Comparison of ENCODE assay signal across 8 mouse cellular contexts in genomic region chr6:117840686-117841510, GRCm38 (mm10). TPM values are rescaled to one million over a fixed set of nuclear protein-coding genes. Genes with fewer than 3 reads are reported as not detected.
DNase-seq lines count a peak whose midpoint lies in the region; ATAC-seq and TF ChIP-seq lines count a peak whose summit lies in the region.

Zfp637 (plus strand) TSS chr6:117841180.

- peak within 1 kb of the TSS; percentile 78 for H3K4me2 ChIP-seq in heart, embryonic 12.5 days
- H3K4me2 ChIP-seq in kidney, postnatal 0 days (ENCODE audit: low read length) = peak within 1 kb of the TSS; percentile 82
- peak within 1 kb of the TSS; percentile 89 for H3K4me2 ChIP-seq in liver, embryonic 11.5 days
- H3K4me2 ChIP-seq in stomach, embryonic 15.5 days = peak within 1 kb of the TSS; percentile 92

- peaks cover 4% of the 10 kb centered on the region; the same call in 1 of the 2 replicates for H3K4me1 ChIP-seq in heart, embryonic 12.5 days (replicated peaks)
- 0 out of 2 replicates have a peak, but pooled peaks cover 5% of the 10 kb centered on the region for H3K4me1 ChIP-seq in kidney, postnatal 0 days (replicated peaks; ENCODE audit: insufficient read depth, low read length)
- peaks cover 17% of the 10 kb centered on the region for H3K4me1 ChIP-seq in liver, embryonic 11.5 days (replicated peaks; ENCODE audit: control insufficient read depth, insufficient read depth, low read length)
- peaks cover 4% of the 10 kb centered on the region; the same call in 1 of the 2 replicates for H3K4me1 ChIP-seq in stomach, embryonic 15.5 days

- H3K9ac ChIP-seq in heart, embryonic 12.5 days = peak within 1 kb of the TSS; percentile 99
- H3K9ac ChIP-seq in kidney, postnatal 0 days (ENCODE audit: low read depth, low read length) = peak within 1 kb of the TSS; percentile 86
- peak within 1 kb of the TSS; percentile 97 for H3K9ac ChIP-seq in liver, embryonic 11.5 days (ENCODE audit: low read depth, low read length)
- H3K9ac ChIP-seq in stomach, embryonic 15.5 days = peak within 1 kb of the TSS; percentile 95

- peaks cover 30% of the 10 kb centered on the region for H3K36me3 ChIP-seq in C2C12 (ENCODE audit: control insufficient read depth, insufficient read depth)
- H3K36me3 ChIP-seq in heart, embryonic 12.5 days = peaks cover 27% of the 10 kb centered on the region
- peaks cover 26% of the 10 kb centered on the region; the same call in 1 of the 2 replicates for H3K36me3 ChIP-seq in kidney, postnatal 0 days (ENCODE audit: insufficient read depth, low read length)
- H3K36me3 ChIP-seq in liver, embryonic 11.5 days (ENCODE audit: control insufficient read depth, insufficient read depth, low read length) = peaks cover 16% of the 10 kb centered on the region
- H3K36me3 ChIP-seq in stomach, embryonic 15.5 days = peaks cover 27% of the 10 kb centered on the region

- DNase-seq in brain, embryonic 18.5 days (ENCODE audit: low read depth, low spot score) = peak; percentile 91
- peak; percentile 98 for DNase-seq in kidney, postnatal 0 days (ENCODE audit: low spot score)
- peak; percentile 92 for DNase-seq in liver, embryonic 11.5 days (ENCODE audit: low spot score)
- peak; percentile 57 to 72 for DNase-seq in natural killer cell, adult 2 months (ENCODE audit: low spot score in 2 of 2)

- peak within 1 kb of the TSS; percentile 66 for H3K4me3 ChIP-seq in C2C12 (ENCODE audit: insufficient read depth, poor library complexity, severe bottlenecking)
- peak within 1 kb of the TSS; percentile 98 for H3K4me3 ChIP-seq in heart, embryonic 12.5 days
- H3K4me3 ChIP-seq in kidney, postnatal 0 days (replicated peaks; ENCODE audit: low read depth, low read length) = peak within 1 kb of the TSS; percentile 83
- H3K4me3 ChIP-seq in liver, embryonic 11.5 days (ENCODE audit: low read depth, low read length) = peak within 1 kb of the TSS; percentile 82
- H3K4me3 ChIP-seq in stomach, embryonic 15.5 days (replicated peaks) = peak within 1 kb of the TSS; percentile 86

- peak; percentile 12 for TF ChIP-seq CTCF in C2C12 (IDR thresholded peaks at IDR 0.05; ENCODE audit: control insufficient read depth, insufficient read depth, insufficient read length)
- TF ChIP-seq CTCF in kidney, postnatal 0 days (IDR thresholded peaks at IDR 0.05; ENCODE audit: low read depth) = peak; percentile 71

- H3K79me2 ChIP-seq in C2C12 (ENCODE audit: control insufficient read depth, insufficient read depth) = peaks cover 12% of the 10 kb centered on the region

- H3K79me3 ChIP-seq in C2C12 (ENCODE audit: low read depth) = peaks cover 1% of the 10 kb centered on the region

- H3K27ac ChIP-seq in heart, embryonic 12.5 days (ENCODE audit: poor library complexity, severe bottlenecking) = peak within 1 kb of the TSS; percentile 94
- peak within 1 kb of the TSS; percentile 92 for H3K27ac ChIP-seq in kidney, postnatal 0 days
- peak within 1 kb of the TSS; percentile 81 for H3K27ac ChIP-seq in liver, embryonic 11.5 days (ENCODE audit: low read depth, low read length)
- H3K27ac ChIP-seq in stomach, embryonic 15.5 days = peak within 1 kb of the TSS; percentile 91

- peak; percentile 99 for ATAC-seq in erythroid progenitor cell, adult 5-6 weeks (replicated peaks; ENCODE audit: low FRiP score, poor library complexity, severe bottlenecking)
- ATAC-seq in heart, embryonic 12.5 days (ENCODE audit: insufficient number of reproducible peaks, low FRiP score) = peak; percentile 95
- peak; percentile 98 for ATAC-seq in kidney, postnatal 0 days (replicated peaks; ENCODE audit: low FRiP score, low read depth)
- peak; percentile 91 for ATAC-seq in liver, embryonic 11.5 days (replicated peaks; ENCODE audit: low FRiP score)
- ATAC-seq in stomach, embryonic 15.5 days (ENCODE audit: insufficient read depth, low FRiP score, low read depth) = peak; percentile 94

- no peaks in the 10 kb centered on the region for H3K9me3 ChIP-seq in heart, embryonic 12.5 days (replicated peaks)
- H3K9me3 ChIP-seq in kidney, postnatal 0 days (replicated peaks; ENCODE audit: low read length) = no peaks in the 10 kb centered on the region
- no peaks in the 10 kb centered on the region for H3K9me3 ChIP-seq in liver, embryonic 11.5 days (ENCODE audit: control insufficient read depth, low read length)
- H3K9me3 ChIP-seq in stomach, embryonic 15.5 days = no peaks in the 10 kb centered on the region

- under 1% methylated on average over 66 of the region's 66 CpGs for WGBS in heart, embryonic 12.5 days
- WGBS in kidney, postnatal 0 days = under 1% methylated on average over 66 of the region's 66 CpGs
- under 1% methylated on average over 66 of the region's 66 CpGs for WGBS in liver, embryonic 11.5 days
- WGBS in stomach, embryonic 15.5 days = under 1% methylated on average over 66 of the region's 66 CpGs

- peak within 1 kb of the TSS; percentile 89 for H3ac ChIP-seq in C2C12 (ENCODE audit: control insufficient read depth, insufficient read length, low read depth)

- H3K27me3 ChIP-seq in C2C12 (ENCODE audit: control insufficient read depth, insufficient read depth, insufficient read length) = no peaks in the 10 kb centered on the region
- H3K27me3 ChIP-seq in heart, embryonic 12.5 days (replicated peaks) = 0 out of 2 replicates have a peak, but pooled peaks cover 2% of the 10 kb centered on the region
- no peaks in the 10 kb centered on the region for H3K27me3 ChIP-seq in kidney, postnatal 0 days (ENCODE audit: insufficient read depth, low read length)
- no peaks in the 10 kb centered on the region for H3K27me3 ChIP-seq in liver, embryonic 11.5 days (replicated peaks; ENCODE audit: control insufficient read depth, insufficient read depth, low read length)
- H3K27me3 ChIP-seq in stomach, embryonic 15.5 days (replicated peaks) = no peaks in the 10 kb centered on the region

TF ChIP-seq in C2C12, 6 proteins besides CTCF, POLR2A, EP300 and RAD21:
- TF ChIP-seq MYOD1 (IDR thresholded peaks at IDR 0.05; ENCODE audit: control insufficient read depth, insufficient read length, low read depth) (no peak), USF1 (IDR thresholded peaks at IDR 0.05; ENCODE audit: low read depth) (no peak), MYOG (IDR thresholded peaks at IDR 0.05; ENCODE audit: control insufficient read depth, extremely low read depth, insufficient read length) (no peak), CEBPB (IDR thresholded peaks at IDR 0.05; ENCODE audit: low read depth) (no peak), MAX (IDR thresholded peaks at IDR 0.05) (no peak), FOSL1 (IDR thresholded peaks at IDR 0.05; ENCODE audit: insufficient read depth, low read length, poor library complexity, severe bottlenecking) (no peak)

RNA-seq across cellular contexts. Expression of gene Zfp637, which starts in this region (rescaled TPM):
- polyA plus RNA-seq in C2C12 (2012; fragmentation: generic; extraction: Trizol) = 53.2 TPM
- total RNA-seq in erythroid progenitor cell, adult 5-6 weeks (2015; ENCODE audit: low replicate concordance) = 9.4 and 13.4 TPM in 2 replicates
- 3.5 TPM in 1 of 2 replicates, not detected in the other for total RNA-seq in erythroid progenitor cell, adult 5-6 weeks (2017; ENCODE audit: low replicate concordance)
- polyA plus RNA-seq in heart, embryonic 12.5 days (2016; fragmentation: Nextera tagmentation; extraction: Ambion mirVana) = 54.4 and 58.9 TPM in 2 replicates
- 93.5 and 95.6 TPM in 2 replicates for polyA plus RNA-seq in kidney, postnatal 0 days (2015; fragmentation: Nextera tagmentation; extraction: Ambion mirVana)
- polyA plus RNA-seq in liver, embryonic 11.5 days (2014; fragmentation: Nextera tagmentation; extraction: Ambion mirVana) = 81.0 and 82.3 TPM in 2 replicates
- 96.3 and 98.2 TPM in 2 replicates for polyA plus RNA-seq in stomach, embryonic 15.5 days (2015; fragmentation: Nextera tagmentation; extraction: Ambion mirVana)

Comparison
In these comparisons a context has a peak if more than half of its experiments do, and no peak if none do; other contexts are left out.
1. Peak in every context shown above with its lines: DNase-seq, ATAC-seq, H3K4me3 ChIP-seq and H3K27ac ChIP-seq.